Mouse (Mus musculus): ENCODE measurements around the gene Ccdc27. TPM values are rescaled to one million over a fixed set of nuclear protein-coding genes. Genes with fewer than 3 reads are reported as not detected.

Ccdc27 gene
- polyA plus RNA-seq, 1 experiment = 55.2 TPM

GRCm38 (mm10) chr4:154019571-154019970 is 22.9 kb downstream of the Ccdc27 start:
- H3K27ac ChIP-seq (ENCODE audit: control insufficient read depth, insufficient read depth, low read depth, low read length) = no peak overlapping the region
- TF ChIP-seq CTCF (IDR thresholded peaks at IDR 0.05; ENCODE audit: control insufficient read depth, insufficient read depth, insufficient replicate concordance, low read depth, low read length) (peak; percentile 57; the same call in 1 of the 2 replicates), POLR2A (IDR thresholded peaks at IDR 0.05; ENCODE audit: control insufficient read depth, low read depth, low read length) (no peak)
- H3K4me1 ChIP-seq (ENCODE audit: control insufficient read depth, insufficient read depth, low read length) = peaks cover 3% of the 10 kb centered on the region
- H3K4me3 ChIP-seq (ENCODE audit: control insufficient read depth, low read depth, low read length) = no peak overlapping the region
- no peaks in the 10 kb centered on the region for H3K27me3 ChIP-seq (ENCODE audit: control insufficient read depth, insufficient read depth, low read length)
- H3K36me3 ChIP-seq (ENCODE audit: control insufficient read depth, insufficient read depth, low read length) = no peaks in the 10 kb centered on the region; the same call in 1 of the 2 replicates

- Histone ChIP-seq H3K27me3 (ENCODE audit: control insufficient read depth, insufficient read depth, low read length) (no peaks in the 10 kb centered on the region), H3K4me1 (ENCODE audit: control insufficient read depth, insufficient read depth, low read length) (peaks cover 8% of the 10 kb centered on the region), H3K27ac (ENCODE audit: control insufficient read depth, insufficient read depth, low read depth, low read length) (no peak overlapping the region), H3K4me3 (ENCODE audit: control insufficient read depth, low read depth, low read length) (no peak overlapping the region), H3K36me3 (ENCODE audit: control insufficient read depth, insufficient read depth, low read length) (no peaks in the 10 kb centered on the region; the same call in 1 of the 2 replicates)
- TF ChIP-seq CTCF (IDR thresholded peaks at IDR 0.05; ENCODE audit: control insufficient read depth, insufficient read depth, insufficient replicate concordance, low read depth, low read length) = no peak
- no peak for TF ChIP-seq POLR2A (IDR thresholded peaks at IDR 0.05; ENCODE audit: control insufficient read depth, low read depth, low read length)
Measured at GRCm38 (mm10) chr4:154015476-154015875, 27.0 kb downstream of the Ccdc27 start.

GRCm38 (mm10) chr4:154012132-154012882 is 30.2 kb downstream of the Ccdc27 start:
- Histone ChIP-seq H3K4me3 (ENCODE audit: control insufficient read depth, low read depth, low read length) (peak overlapping the region; percentile 98), H3K4me1 (ENCODE audit: control insufficient read depth, insufficient read depth, low read length) (peaks cover 8% of the 10 kb centered on the region), H3K36me3 (ENCODE audit: control insufficient read depth, insufficient read depth, low read length) (no peaks in the 10 kb centered on the region; the same call in 1 of the 2 replicates), H3K27me3 (ENCODE audit: control insufficient read depth, insufficient read depth, low read length) (no peaks in the 10 kb centered on the region), H3K27ac (ENCODE audit: control insufficient read depth, insufficient read depth, low read depth, low read length) (peak overlapping the region; percentile 70)
- no peak for TF ChIP-seq CTCF (IDR thresholded peaks at IDR 0.05; ENCODE audit: control insufficient read depth, insufficient read depth, insufficient replicate concordance, low read depth, low read length)
- no peak for TF ChIP-seq POLR2A (IDR thresholded peaks at IDR 0.05; ENCODE audit: control insufficient read depth, low read depth, low read length)

GRCm38 (mm10) chr4:154011646-154012089 is 30.8 kb downstream of the Ccdc27 start, which contains the start of gene Lrrc47:
Lrrc47 (plus strand) TSS chr4:154011731.
- no peaks in the 10 kb centered on the region for H3K27me3 ChIP-seq (ENCODE audit: control insufficient read depth, insufficient read depth, low read length)
- no peaks in the 10 kb centered on the region; the same call in 1 of the 2 replicates for H3K36me3 ChIP-seq (ENCODE audit: control insufficient read depth, insufficient read depth, low read length)
- TF ChIP-seq CTCF (IDR thresholded peaks at IDR 0.05; ENCODE audit: control insufficient read depth, insufficient read depth, insufficient replicate concordance, low read depth, low read length) (no peak), POLR2A (IDR thresholded peaks at IDR 0.05; ENCODE audit: control insufficient read depth, low read depth, low read length) (peak; percentile 72; the same call in 1 of the 2 replicates)
- peak within 1 kb of the TSS; percentile 98 for H3K4me3 ChIP-seq (ENCODE audit: control insufficient read depth, low read depth, low read length)
- peak within 1 kb of the TSS; percentile 70 for H3K27ac ChIP-seq (ENCODE audit: control insufficient read depth, insufficient read depth, low read depth, low read length)
- H3K4me1 ChIP-seq (ENCODE audit: control insufficient read depth, insufficient read depth, low read length) = peaks cover 8% of the 10 kb centered on the region

- Histone ChIP-seq H3K36me3 (ENCODE audit: control insufficient read depth, insufficient read depth, low read length) (no peaks in the 10 kb centered on the region; the same call in 1 of the 2 replicates), H3K27ac (ENCODE audit: control insufficient read depth, insufficient read depth, low read depth, low read length) (peak overlapping the region; percentile 30), H3K27me3 (ENCODE audit: control insufficient read depth, insufficient read depth, low read length) (no peaks in the 10 kb centered on the region), H3K4me3 (ENCODE audit: control insufficient read depth, low read depth, low read length) (peak overlapping the region; percentile 98), H3K4me1 (ENCODE audit: control insufficient read depth, insufficient read depth, low read length) (peaks cover 8% of the 10 kb centered on the region)
- TF ChIP-seq POLR2A (IDR thresholded peaks at IDR 0.05; ENCODE audit: control insufficient read depth, low read depth, low read length) (no peak), CTCF (IDR thresholded peaks at IDR 0.05; ENCODE audit: control insufficient read depth, insufficient read depth, insufficient replicate concordance, low read depth, low read length) (no peak)
Measured at GRCm38 (mm10) chr4:154010907-154011645, 31.4 kb downstream of the Ccdc27 start.

- no peak for TF ChIP-seq POLR2A (IDR thresholded peaks at IDR 0.05; ENCODE audit: control insufficient read depth, low read depth, low read length)
- no peak for TF ChIP-seq CTCF (IDR thresholded peaks at IDR 0.05; ENCODE audit: control insufficient read depth, insufficient read depth, insufficient replicate concordance, low read depth, low read length)
- Histone ChIP-seq H3K36me3 (ENCODE audit: control insufficient read depth, insufficient read depth, low read length) (no peaks in the 10 kb centered on the region; the same call in 1 of the 2 replicates), H3K27ac (ENCODE audit: control insufficient read depth, insufficient read depth, low read depth, low read length) (no peak overlapping the region), H3K4me3 (ENCODE audit: control insufficient read depth, low read depth, low read length) (no peak overlapping the region), H3K4me1 (ENCODE audit: control insufficient read depth, insufficient read depth, low read length) (peaks cover 6% of the 10 kb centered on the region), H3K27me3 (ENCODE audit: control insufficient read depth, insufficient read depth, low read length) (no peaks in the 10 kb centered on the region)
Measured at GRCm38 (mm10) chr4:154007759-154008158, 34.7 kb downstream of the Ccdc27 start.

- no peaks in the 10 kb centered on the region for H3K27me3 ChIP-seq (ENCODE audit: control insufficient read depth, insufficient read depth, low read length)
- no peak for TF ChIP-seq CTCF (IDR thresholded peaks at IDR 0.05; ENCODE audit: control insufficient read depth, insufficient read depth, insufficient replicate concordance, low read depth, low read length)
- no peak overlapping the region for H3K4me3 ChIP-seq (ENCODE audit: control insufficient read depth, low read depth, low read length)
- peaks cover 5% of the 10 kb centered on the region for H3K36me3 ChIP-seq (ENCODE audit: control insufficient read depth, insufficient read depth, low read length)
- no peak overlapping the region for H3K27ac ChIP-seq (ENCODE audit: control insufficient read depth, insufficient read depth, low read depth, low read length)
- H3K4me1 ChIP-seq (ENCODE audit: control insufficient read depth, insufficient read depth, low read length) = no peaks in the 10 kb centered on the region; the same call in none of the 2 replicates
Measured at GRCm38 (mm10) chr4:154006264-154006663, 36.2 kb downstream of the Ccdc27 start.
